Mouse (Mus musculus): ENCODE results near the gene Ropn1l. TPM values are rescaled to one million over a fixed set of nuclear protein-coding genes. Genes with fewer than 3 reads are reported as not detected.

The Ropn1l gene
- polyA plus RNA-seq, 1 experiment from 2014 or later: 1.9 TPM

DNA sequence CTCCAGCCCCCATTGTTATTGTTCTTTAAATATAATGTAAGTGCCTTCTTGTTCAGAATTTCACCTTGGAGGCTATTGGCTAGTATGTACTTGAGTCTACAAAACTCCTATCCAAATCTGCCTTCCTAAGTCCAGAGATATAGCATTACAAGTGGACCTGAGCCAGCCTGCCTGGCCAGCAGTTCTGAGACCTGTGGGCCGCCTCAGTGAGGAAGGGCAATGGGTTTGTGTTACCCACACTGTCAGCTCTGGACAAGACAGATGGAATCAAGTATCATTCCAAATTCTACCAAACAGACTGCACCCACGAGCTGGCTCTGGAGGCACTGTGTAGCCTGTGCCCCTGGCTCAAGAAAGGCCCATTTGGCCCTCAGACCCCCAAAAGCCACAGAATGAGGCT lies 16.7 kb downstream of the Ropn1l start:
- WGBS: 86% methylated on average over 2 of the region's 2 CpGs
- no peak overlapping the region for H3K27ac ChIP-seq
- H3K4me2 ChIP-seq: no peak overlapping the region
- H3K9ac ChIP-seq: no peak overlapping the region
- no peaks in the 10 kb centered on the region for H3K4me1 ChIP-seq
- no peak for ATAC-seq (replicated peaks)
- H3K27me3 ChIP-seq (replicated peaks): no peaks in the 10 kb centered on the region
- no peaks in the 10 kb centered on the region for H3K9me3 ChIP-seq
- no peaks in the 10 kb centered on the region for H3K36me3 ChIP-seq (replicated peaks)
- no peak overlapping the region for H3K4me3 ChIP-seq

DNA sequence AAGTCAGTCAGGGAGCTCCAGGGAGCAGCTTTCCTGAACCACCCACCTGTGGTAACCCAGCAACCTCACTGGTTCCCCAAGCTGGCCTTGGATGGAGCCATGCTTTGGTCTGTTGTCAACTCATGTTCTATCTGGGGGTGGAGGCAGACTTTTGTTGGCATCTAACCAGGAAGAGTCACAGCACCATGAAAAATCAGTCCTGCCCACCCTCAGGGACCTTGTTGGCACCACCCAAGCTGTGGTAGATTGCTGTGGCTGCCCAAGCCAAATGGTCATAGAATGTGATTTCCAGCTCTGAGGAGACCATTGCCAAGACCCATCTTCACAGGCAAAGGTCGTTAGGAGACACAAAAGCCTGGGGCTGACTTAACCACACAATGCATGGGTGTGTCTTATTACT lies 17.5 kb downstream of the Ropn1l start:
- no peaks in the 10 kb centered on the region for H3K27me3 ChIP-seq (replicated peaks)
- H3K4me1 ChIP-seq: no peaks in the 10 kb centered on the region
- WGBS: 67% methylated on average over 1 of the region's 1 CpGs
- H3K36me3 ChIP-seq (replicated peaks): no peaks in the 10 kb centered on the region
- no peaks in the 10 kb centered on the region for H3K9me3 ChIP-seq
- H3K4me2 ChIP-seq: no peak overlapping the region
- no peak overlapping the region for H3K9ac ChIP-seq
- no peak overlapping the region for H3K27ac ChIP-seq
- ATAC-seq (replicated peaks): no peak
- H3K4me3 ChIP-seq: no peak overlapping the region

DNA sequence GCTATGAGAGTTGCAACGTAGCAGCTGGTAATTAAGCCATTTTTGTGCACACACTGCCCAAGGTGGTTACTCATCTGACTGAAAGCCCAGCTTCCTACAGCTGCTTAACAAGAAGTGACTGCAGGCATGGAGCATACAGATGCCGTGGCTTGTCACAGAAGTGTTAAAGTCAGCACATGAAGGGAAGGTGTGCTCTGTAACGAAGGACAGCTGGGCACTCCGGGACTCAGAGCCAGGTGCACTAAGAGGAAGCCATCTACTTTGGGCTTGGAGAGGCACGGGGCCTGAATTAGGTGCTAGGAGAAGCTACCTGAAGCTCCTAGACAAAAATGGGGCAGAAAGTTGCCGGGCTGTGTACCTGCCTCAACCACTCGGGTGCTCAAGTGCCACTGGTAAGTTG lies 19.8 kb downstream of the Ropn1l start:
- Histone ChIP-seq H3K4me1 (peaks cover 7% of the 10 kb centered on the region), H3K9me3 (no peaks in the 10 kb centered on the region), H3K4me2 (no peak overlapping the region), H3K27ac (no peak overlapping the region), H3K27me3 (replicated peaks) (no peaks in the 10 kb centered on the region), H3K9ac (no peak overlapping the region), H3K4me3 (no peak overlapping the region), H3K36me3 (replicated peaks) (no peaks in the 10 kb centered on the region)
- WGBS: 80% methylated on average over 7 of the region's 7 CpGs
- no peak for ATAC-seq (replicated peaks)

DNA sequence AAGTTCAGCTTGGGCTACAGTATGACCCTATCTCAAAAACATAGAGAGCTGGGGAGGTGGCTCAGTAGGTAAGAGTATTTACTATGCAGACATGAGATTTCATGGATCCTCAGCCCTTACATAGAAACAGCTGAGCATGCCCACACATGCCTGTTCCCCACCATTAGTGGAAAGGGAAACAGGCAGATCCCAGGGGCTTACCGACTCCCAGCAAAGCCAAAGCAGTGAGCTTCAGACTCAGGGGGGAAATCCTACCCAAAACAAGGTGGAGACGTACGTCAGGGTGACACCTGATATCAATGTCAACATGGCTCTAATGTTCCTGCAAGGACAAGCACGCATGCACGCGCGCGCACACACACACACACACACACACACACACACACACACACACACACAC lies 21.7 kb downstream of the Ropn1l start:
- H3K4me2 ChIP-seq: no peak overlapping the region
- ATAC-seq (replicated peaks): no peak
- no peak overlapping the region for H3K4me3 ChIP-seq
- 90% methylated on average over 8 of the region's 8 CpGs for WGBS
- peaks cover 7% of the 10 kb centered on the region for H3K4me1 ChIP-seq
- H3K27ac ChIP-seq: no peak overlapping the region
- no peaks in the 10 kb centered on the region for H3K36me3 ChIP-seq (replicated peaks)
- H3K9me3 ChIP-seq: no peaks in the 10 kb centered on the region
- H3K27me3 ChIP-seq (replicated peaks): no peaks in the 10 kb centered on the region
- H3K9ac ChIP-seq: no peak overlapping the region

DNA sequence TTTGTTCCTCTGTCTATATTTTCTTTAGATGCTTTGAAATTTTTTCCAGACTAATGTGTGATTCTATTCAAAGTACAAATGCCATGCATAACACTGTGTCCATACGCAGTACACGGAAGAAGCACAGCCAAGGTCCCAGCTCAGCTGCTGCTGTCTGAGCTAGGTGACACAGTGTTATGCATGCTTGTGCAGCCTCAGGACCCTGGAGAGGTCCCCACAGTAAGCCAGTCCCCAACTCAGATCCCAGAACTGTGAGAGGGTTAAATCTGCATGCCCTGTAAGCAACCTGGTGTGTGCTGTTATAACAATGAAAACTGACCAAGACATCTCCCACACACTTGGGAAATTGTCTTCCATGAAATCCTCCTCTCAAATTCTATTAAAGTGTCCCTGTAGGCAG lies 23.5 kb downstream of the Ropn1l start:
- Histone ChIP-seq H3K27me3 (replicated peaks) (no peaks in the 10 kb centered on the region), H3K36me3 (replicated peaks) (no peaks in the 10 kb centered on the region), H3K9ac (no peak overlapping the region), H3K4me3 (no peak overlapping the region), H3K4me1 (peaks cover 7% of the 10 kb centered on the region), H3K4me2 (no peak overlapping the region), H3K27ac (no peak overlapping the region), H3K9me3 (no peaks in the 10 kb centered on the region)
- 66% methylated on average over 2 of the region's 2 CpGs for WGBS
- ATAC-seq (replicated peaks): no peak

DNA sequence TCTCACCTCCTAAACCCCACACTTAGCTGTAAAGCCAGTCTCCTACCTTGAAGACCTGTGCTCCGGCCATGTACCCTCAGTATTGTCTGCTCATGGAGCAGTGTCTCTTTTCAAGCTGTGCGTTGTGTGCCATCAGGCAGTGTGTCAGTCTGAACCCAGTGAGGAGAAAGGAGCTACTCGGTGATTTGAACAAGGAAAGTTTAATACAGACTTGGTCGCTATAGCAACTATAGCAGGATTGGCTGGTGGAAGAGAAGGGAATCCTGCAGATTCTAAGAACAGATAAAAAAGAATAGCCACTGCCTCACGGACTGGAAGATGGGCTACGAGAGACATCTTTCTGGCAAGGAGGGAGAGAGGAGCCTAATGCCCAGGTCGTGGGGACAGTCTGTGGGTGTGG lies 24.1 kb downstream of the Ropn1l start:
- no peak overlapping the region for H3K4me2 ChIP-seq
- H3K36me3 ChIP-seq (replicated peaks): no peaks in the 10 kb centered on the region
- no peak overlapping the region for H3K4me3 ChIP-seq
- no peaks in the 10 kb centered on the region for H3K27me3 ChIP-seq (replicated peaks)
- peaks cover 7% of the 10 kb centered on the region for H3K4me1 ChIP-seq
- no peaks in the 10 kb centered on the region for H3K9me3 ChIP-seq
- no peak overlapping the region for H3K27ac ChIP-seq
- 0 out of 2 replicates have a peak, but pooled peaks have one; percentile 56 for ATAC-seq (replicated peaks)
- no peak overlapping the region for H3K9ac ChIP-seq
- 53% methylated on average over 7 of the region's 7 CpGs for WGBS

DNA sequence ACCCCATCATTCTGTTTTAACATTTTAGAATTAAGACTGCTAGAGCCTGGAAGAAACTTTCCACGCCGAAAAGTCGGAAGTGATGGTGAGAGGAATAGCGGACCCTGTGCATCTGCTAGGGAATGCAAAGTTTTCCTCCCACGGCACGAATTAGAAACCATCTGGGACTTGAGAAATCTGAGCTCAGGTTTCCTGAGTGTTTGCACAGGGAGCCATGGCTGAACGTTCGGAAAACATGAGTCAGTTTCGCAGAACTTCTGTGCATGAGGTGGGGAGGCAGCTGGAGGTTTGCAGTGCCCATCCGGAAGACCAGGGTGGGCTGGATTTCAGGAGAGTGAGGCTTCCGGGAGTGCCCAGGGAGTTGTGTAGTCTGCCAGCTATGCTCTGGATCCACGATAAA lies 25.0 kb downstream of the Ropn1l start:
- H3K4me2 ChIP-seq: no peak overlapping the region
- no peak overlapping the region for H3K4me3 ChIP-seq
- WGBS: 86% methylated on average over 12 of the region's 12 CpGs
- peaks cover 7% of the 10 kb centered on the region for H3K4me1 ChIP-seq
- H3K9me3 ChIP-seq: no peaks in the 10 kb centered on the region
- H3K36me3 ChIP-seq (replicated peaks): no peaks in the 10 kb centered on the region
- no peak overlapping the region for H3K9ac ChIP-seq
- ATAC-seq (replicated peaks): no peak
- H3K27me3 ChIP-seq (replicated peaks): no peaks in the 10 kb centered on the region
- H3K27ac ChIP-seq: no peak overlapping the region

DNA sequence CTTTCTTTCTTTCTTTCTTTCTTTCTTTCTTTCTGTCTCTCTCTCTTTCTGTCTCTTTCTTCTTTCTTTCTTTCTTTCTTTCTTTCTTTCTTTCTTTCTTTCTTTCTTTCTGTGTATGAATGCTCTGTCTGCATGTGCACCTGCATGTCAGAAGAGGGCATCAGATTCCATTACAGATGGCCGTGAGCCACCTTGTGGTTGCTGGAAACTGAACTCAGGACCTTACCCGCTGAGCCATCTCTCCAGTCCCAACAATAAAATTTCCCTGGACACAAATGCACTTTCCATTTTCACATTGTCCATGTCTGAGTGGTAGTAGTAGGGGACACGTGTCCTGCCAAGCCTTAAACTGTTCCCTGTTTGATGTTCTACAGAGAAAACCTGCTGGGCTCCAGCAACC lies 26.1 kb downstream of the Ropn1l start:
- Histone ChIP-seq H3K36me3 (replicated peaks) (no peaks in the 10 kb centered on the region), H3K27me3 (replicated peaks) (no peaks in the 10 kb centered on the region), H3K9me3 (no peaks in the 10 kb centered on the region), H3K27ac (no peak overlapping the region), H3K4me3 (no peak overlapping the region), H3K9ac (no peak overlapping the region), H3K4me2 (no peak overlapping the region), H3K4me1 (peaks cover 7% of the 10 kb centered on the region)
- ATAC-seq (replicated peaks): no peak
- WGBS: 67% methylated on average over 3 of the region's 3 CpGs

DNA sequence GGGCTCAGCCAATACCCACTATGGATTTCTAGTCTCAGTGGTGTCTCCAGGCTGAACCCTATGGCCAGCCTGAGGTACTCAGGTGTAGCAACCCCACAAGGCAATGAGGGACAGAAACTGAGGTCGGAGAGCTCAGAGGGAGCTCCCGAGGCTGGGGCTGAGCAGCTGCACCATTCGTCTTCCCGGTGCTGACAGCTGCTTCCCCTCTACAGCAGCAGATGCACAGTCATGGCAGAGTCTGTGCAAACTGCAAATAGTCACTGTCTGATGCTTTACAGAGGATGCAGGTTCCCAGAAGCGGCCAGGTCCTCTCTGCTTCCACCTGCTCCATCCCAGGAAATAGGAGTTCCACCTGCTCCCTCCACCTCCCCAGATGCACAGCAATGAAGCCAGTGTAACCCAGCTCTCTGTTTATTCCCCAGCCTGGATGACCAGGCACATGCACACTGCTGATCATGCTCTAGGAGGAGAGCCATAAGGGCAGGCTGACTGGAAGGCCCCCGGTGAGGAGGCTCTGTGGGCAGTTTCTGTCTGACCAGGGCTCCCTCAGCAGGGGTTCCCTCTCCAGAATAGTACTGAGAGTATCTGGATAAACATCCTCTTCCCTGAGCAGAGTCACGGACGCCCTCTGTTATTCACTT lies 27.4 kb downstream of the Ropn1l start:
- H3K4me3 ChIP-seq: no peak overlapping the region
- H3K36me3 ChIP-seq (replicated peaks): no peaks in the 10 kb centered on the region
- no peaks in the 10 kb centered on the region for H3K9me3 ChIP-seq
- no peak overlapping the region for H3K9ac ChIP-seq
- no peaks in the 10 kb centered on the region for H3K27me3 ChIP-seq (replicated peaks)
- ATAC-seq (replicated peaks): 0 out of 2 replicates have a peak, but pooled peaks have one; percentile 21
- H3K4me2 ChIP-seq: no peak overlapping the region
- H3K27ac ChIP-seq: no peak overlapping the region
- H3K4me1 ChIP-seq: peaks cover 7% of the 10 kb centered on the region
- WGBS: 52% methylated on average over 8 of the region's 8 CpGs

DNA sequence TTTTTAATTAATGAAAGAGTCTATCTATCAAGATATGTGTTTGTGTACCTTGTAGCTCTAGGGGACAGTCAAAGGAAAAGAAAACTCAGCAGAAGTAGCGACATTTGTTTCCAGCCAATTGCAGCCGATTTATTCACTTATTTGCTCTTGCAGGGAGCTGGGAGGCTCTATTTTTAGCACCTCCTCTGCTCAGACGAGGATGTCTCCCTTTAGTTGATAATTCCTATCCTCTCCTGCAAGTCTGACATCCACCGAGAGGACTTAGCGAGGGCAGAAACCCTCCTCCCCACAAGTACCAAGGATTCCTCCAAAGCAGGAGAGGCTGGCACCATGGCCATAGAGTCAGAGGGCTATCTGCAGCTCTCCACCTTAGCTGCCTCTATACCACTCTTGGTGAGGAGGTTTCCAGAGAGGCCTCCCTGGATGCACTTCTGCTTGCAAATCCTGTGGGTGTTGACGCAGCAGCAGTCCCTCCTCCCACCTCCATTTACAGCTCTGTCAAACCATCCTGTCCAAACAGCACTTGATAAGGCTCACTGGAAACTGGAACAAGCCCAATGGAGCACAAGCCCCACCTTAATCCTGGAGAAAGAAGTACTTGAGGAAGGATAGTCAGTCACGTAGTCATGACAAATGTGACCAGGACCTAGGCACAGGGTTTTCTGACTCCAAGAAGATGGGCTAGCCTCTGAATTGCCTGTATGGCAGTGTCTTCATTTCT lies 30.7 kb downstream of the Ropn1l start:
- Histone ChIP-seq H3K4me1 (no peaks in the 10 kb centered on the region), H3K4me2 (no peak overlapping the region), H3K4me3 (no peak overlapping the region), H3K27ac (no peak overlapping the region), H3K9me3 (no peaks in the 10 kb centered on the region), H3K9ac (no peak overlapping the region), H3K36me3 (replicated peaks) (no peaks in the 10 kb centered on the region), H3K27me3 (replicated peaks) (no peaks in the 10 kb centered on the region)
- ATAC-seq (replicated peaks): no peak
- 73% methylated on average over 7 of the region's 7 CpGs for whole genome bisulfite sequencing

DNA sequence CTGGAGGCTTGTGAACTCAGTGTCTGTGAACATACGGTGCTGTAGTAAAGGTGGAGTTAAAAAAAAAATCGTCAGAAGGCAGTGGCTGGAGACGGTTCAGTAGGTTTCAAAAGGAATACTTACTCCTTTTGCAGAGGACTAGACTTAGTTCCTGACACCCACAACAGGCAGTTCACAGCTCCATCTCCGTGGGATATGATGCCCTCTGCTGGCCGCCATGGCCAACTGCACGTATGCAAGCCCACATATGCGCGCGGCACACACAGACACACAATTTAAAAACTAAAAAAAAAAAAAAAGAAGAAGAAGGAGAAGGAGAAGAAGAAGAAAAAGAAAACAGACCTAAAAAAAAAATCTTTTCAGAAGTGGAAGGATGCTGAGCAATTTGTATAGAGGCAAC lies 34.5 kb downstream of the Ropn1l start:
- H3K4me1 ChIP-seq: no peaks in the 10 kb centered on the region
- no peaks in the 10 kb centered on the region for H3K36me3 ChIP-seq (replicated peaks)
- no peak overlapping the region for H3K4me3 ChIP-seq
- ATAC-seq (replicated peaks): 0 out of 2 replicates have a peak, but pooled peaks have one; percentile 12
- H3K27ac ChIP-seq: no peak overlapping the region
- 40% methylated on average over 9 of the region's 9 CpGs for WGBS
- no peaks in the 10 kb centered on the region for H3K27me3 ChIP-seq (replicated peaks)
- 0 out of 2 replicates have a peak overlapping the region, but pooled peaks have one; percentile 1 for H3K4me2 ChIP-seq
- H3K9ac ChIP-seq: no peak overlapping the region
- H3K9me3 ChIP-seq: no peaks in the 10 kb centered on the region

DNA sequence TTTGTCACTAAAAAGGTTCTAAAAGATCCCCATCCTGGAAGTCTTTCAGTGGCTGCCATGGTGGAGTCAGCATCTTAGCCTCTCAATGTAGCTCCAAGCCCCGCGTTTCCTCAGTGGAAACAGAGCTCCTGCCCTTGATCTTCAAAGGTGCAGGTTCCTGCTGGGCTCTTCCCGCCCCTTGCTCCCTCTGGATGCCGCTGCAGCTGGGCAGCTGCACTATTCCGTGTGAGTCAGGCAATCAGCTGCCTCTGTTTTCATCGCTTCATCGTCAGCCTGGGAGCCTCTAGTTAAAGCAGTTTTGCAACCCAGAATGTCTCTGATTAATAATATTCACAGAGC lies 34.9 kb downstream of the Ropn1l start:
- 22% methylated on average over 7 of the region's 7 CpGs for whole genome bisulfite sequencing

More for the DNA sequence above, 34.9 kb downstream of the Ropn1l start:
- H3K4me1 ChIP-seq: no peaks in the 10 kb centered on the region
- H3K9ac ChIP-seq: no peak overlapping the region
- H3K4me2 ChIP-seq: 0 out of 2 replicates have a peak overlapping the region, but pooled peaks have one; percentile 1
- H3K27me3 ChIP-seq (replicated peaks): no peaks in the 10 kb centered on the region
- no peaks in the 10 kb centered on the region for H3K9me3 ChIP-seq
- H3K36me3 ChIP-seq (replicated peaks): no peaks in the 10 kb centered on the region
- H3K27ac ChIP-seq: no peak overlapping the region
- H3K4me3 ChIP-seq: no peak overlapping the region
- peak; percentile 68 for ATAC-seq (replicated peaks)
